Mouse (Mus musculus) MEL (cell line): ENCODE data around the gene Pgd. TPM values are rescaled to one million over a fixed set of nuclear protein-coding genes. Genes with fewer than 3 reads are reported as not detected.

Source experiments
- DNase-seq: peaks from one replicate; pipeline ENCODE4 v3.0.0; 2011; ENCODE audit warnings: low read depth, low spot score
- H3K27ac ChIP-seq: 2 replicates; pipeline ENCODE4 v1.5.1; 2012; ENCODE audit warnings: low read depth, mild to moderate bottlenecking, control low read depth, low read length, moderate library complexity; ENCODE audit not compliant: control insufficient read depth
- H3K27me3 ChIP-seq, 2 experiments: fragments of 150-350 bp in 1 of 2; sonication (generic) in 1 of 2; 2 replicates each; pipeline ENCODE4 v1.6.1; 2012; ENCODE audit warnings: low read length in 2 of 2, mild to moderate bottlenecking in 2 of 2, improper control_type of control experiment in 1 of 2, moderate library complexity in 1 of 2; ENCODE audit not compliant: insufficient read depth in 2 of 2, control insufficient read depth in 1 of 2
- H3K36me3 ChIP-seq, 2 experiments: 2 replicates each; pipeline ENCODE4 v1.6.1; 2012 to 2014; ENCODE audit warnings: low read length in 2 of 2, improper control_type of control experiment in 1 of 2, inconsistent platforms in 1 of 2, mild to moderate bottlenecking in 1 of 2; ENCODE audit not compliant: insufficient read depth in 2 of 2, control insufficient read depth in 1 of 2
- H3K4me1 ChIP-seq, 2 experiments: fragments of 150-350 bp in 1 of 2; sonication (generic) in 1 of 2; 2 replicates each; pipeline ENCODE4 v1.6.1; 2012; ENCODE audit warnings: low read length in 2 of 2, improper control_type of control experiment in 1 of 2, mild to moderate bottlenecking in 1 of 2; ENCODE audit not compliant: insufficient read depth in 2 of 2, control insufficient read depth in 1 of 2
- H3K4me3 ChIP-seq, 2 experiments: fragments of 150-350 bp in 1 of 2; sonication (generic) in 1 of 2; 2 replicates each; pipeline ENCODE4 v1.5.1; 2012; ENCODE audit warnings: low read depth in 2 of 2, low read length in 2 of 2, mild to moderate bottlenecking in 2 of 2, moderate library complexity in 2 of 2, control low read depth in 1 of 2, improper control_type of control experiment in 1 of 2; ENCODE audit not compliant: control insufficient read depth in 1 of 2, insufficient read depth in 1 of 2
- H3K79me2 ChIP-seq: 2 replicates; pipeline ENCODE4 v1.6.1; 2012; ENCODE audit warnings: mild to moderate bottlenecking, low read length, moderate library complexity; ENCODE audit not compliant: control insufficient read depth, poor library complexity, insufficient read depth
- H3K9ac ChIP-seq: 2 replicates; pipeline ENCODE4 v1.6.1; 2012; ENCODE audit warnings: low read depth, mild to moderate bottlenecking, control low read depth, low read length, moderate library complexity; ENCODE audit not compliant: control insufficient read depth, poor library complexity, severe bottlenecking
- H3K9me3 ChIP-seq: fragments of 150-350 bp; sonication (generic); replicated peaks from 2 replicates; pipeline ENCODE4 v1.6.1; 2012; ENCODE audit warnings: mild to moderate bottlenecking, low read length, improper control_type of control experiment, moderate library complexity; ENCODE audit not compliant: insufficient read depth
- CHD1 ChIP-seq: IDR thresholded peaks from 2 replicates; pipeline ENCODE4 v1.6.1; 2012; ENCODE audit warnings: low read depth, mild to moderate bottlenecking, inconsistent platforms, low read length, improper control_type of control experiment
- CTCF ChIP-seq, 3 experiments: IDR thresholded peaks in 2 of 3; conservative IDR thresholded peaks in 1 of 3; 2 replicates each; pipeline ENCODE4 v1.5.1; 2011 to 2012; ENCODE audit warnings: low read length in 3 of 3, low read depth in 2 of 3, mild to moderate bottlenecking in 2 of 3, improper control_type of control experiment in 1 of 3, inconsistent platforms in 1 of 3, mixed read lengths in 1 of 3, moderate library complexity in 1 of 3; ENCODE audit not compliant: control insufficient read depth in 1 of 3, insufficient read depth in 1 of 3, poor library complexity in 1 of 3, severe bottlenecking in 1 of 3
- ETS1 ChIP-seq: IDR thresholded peaks from 2 replicates; pipeline ENCODE4 v1.6.1; 2012; ENCODE audit warnings: low read depth, mild to moderate bottlenecking, inconsistent platforms, low read length, improper control_type of control experiment, moderate library complexity
- GABPA ChIP-seq: IDR thresholded peaks from 2 replicates; pipeline ENCODE4 v1.6.1; 2012; ENCODE audit warnings: low read depth, mild to moderate bottlenecking, inconsistent platforms, low read length, improper control_type of control experiment, moderate library complexity
- GATA1 ChIP-seq: IDR thresholded peaks from 2 replicates; pipeline ENCODE4 v1.6.1; 2011; ENCODE audit warnings: low read depth, low read length, improper control_type of control experiment
- HCFC1 ChIP-seq: IDR thresholded peaks from 2 replicates; pipeline ENCODE4 v1.6.1; 2012; ENCODE audit warnings: low read depth, mild to moderate bottlenecking, inconsistent platforms, low read length, improper control_type of control experiment, moderate library complexity
- JUND ChIP-seq: IDR thresholded peaks from 2 replicates; pipeline ENCODE4 v1.6.1; 2011; ENCODE audit warnings: low read depth, mild to moderate bottlenecking, improper control_type of control experiment, low read length
- MAZ ChIP-seq: IDR thresholded peaks from 2 replicates; pipeline ENCODE4 v1.6.1; 2012; ENCODE audit warnings: low read depth, mild to moderate bottlenecking, inconsistent platforms, low read length, improper control_type of control experiment
- MEF2A ChIP-seq: IDR thresholded peaks from 2 replicates; pipeline ENCODE4 v1.6.1; 2014; ENCODE audit warnings: low read depth, mild to moderate bottlenecking, inconsistent platforms, low read length, improper control_type of control experiment; ENCODE audit not compliant: poor library complexity, insufficient replicate concordance, severe bottlenecking; ENCODE audit errors: extremely low read depth
- MXI1 ChIP-seq: IDR thresholded peaks from 2 replicates; pipeline ENCODE4 v1.6.1; 2011; ENCODE audit warnings: mild to moderate bottlenecking, low read depth, low read length, improper control_type of control experiment
- NRF1 ChIP-seq: IDR thresholded peaks from 2 replicates; pipeline ENCODE4 v1.6.1; 2014; ENCODE audit warnings: low read depth, mild to moderate bottlenecking, inconsistent platforms, low read length, improper control_type of control experiment, moderate library complexity; ENCODE audit not compliant: poor library complexity, insufficient read depth, severe bottlenecking
- POLR2A ChIP-seq, 2 experiments: IDR thresholded peaks; 2 replicates each; pipeline ENCODE4 v1.6.1; 2011 to 2012; ENCODE audit warnings: low read length in 2 of 2, mild to moderate bottlenecking in 2 of 2, control low read depth in 1 of 2, improper control_type of control experiment in 1 of 2, low read depth in 1 of 2, moderate library complexity in 1 of 2; ENCODE audit not compliant: control insufficient read depth in 1 of 2, insufficient read depth in 1 of 2, poor library complexity in 1 of 2
- POLR2AphosphoS5 ChIP-seq: IDR thresholded peaks from 2 replicates; pipeline ENCODE4 v1.6.1; 2012; ENCODE audit warnings: low read depth, borderline replicate concordance, mild to moderate bottlenecking, inconsistent platforms, low read length, moderate library complexity, mixed read lengths
- RAD21 ChIP-seq: IDR thresholded peaks from 2 replicates; pipeline ENCODE4 v1.6.1; 2011; ENCODE audit warnings: mild to moderate bottlenecking, low read depth, low read length, improper control_type of control experiment
- TAL1 ChIP-seq: IDR thresholded peaks from 2 replicates; pipeline ENCODE4 v1.6.1; 2012; ENCODE audit warnings: mild to moderate bottlenecking, inconsistent platforms, low read length, moderate library complexity, mixed read lengths
- TBP ChIP-seq: IDR thresholded peaks from 2 replicates; pipeline ENCODE4 v1.8.0; 2011; ENCODE audit warnings: low read depth, low read length, improper control_type of control experiment
- UBTF ChIP-seq: IDR thresholded peaks from 2 replicates; pipeline ENCODE4 v1.6.1; 2012; ENCODE audit warnings: low read depth, mild to moderate bottlenecking, inconsistent platforms, low read length, improper control_type of control experiment, moderate library complexity, borderline replicate concordance; ENCODE audit not compliant: insufficient read depth
- ZMIZ1 ChIP-seq: IDR thresholded peaks from 2 replicates; pipeline ENCODE4 v1.6.1; 2012; ENCODE audit warnings: low read depth, mild to moderate bottlenecking, inconsistent platforms, low read length, improper control_type of control experiment, moderate library complexity
- ZNF384 ChIP-seq: IDR thresholded peaks from 2 replicates; pipeline ENCODE4 v1.6.1; 2012; ENCODE audit warnings: low read depth, mild to moderate bottlenecking, inconsistent platforms, low read length, improper control_type of control experiment
- polyA plus RNA-seq, 2 experiments: library from polyadenylated mRNA; stranded (reverse) in 1 of 2; unstranded in 1 of 2; fragments of >175 nt in 1 of 2; fragments of >200 nt in 1 of 2; gene quantifications; 2 replicates each; pipeline versions ENCODE4 v1.2.1 to v1.2.4; 2012; ENCODE audit warnings: low replicate concordance in 2 of 2, low read depth in 1 of 2; ENCODE audit not compliant: insufficient read length in 2 of 2, insufficient read depth in 1 of 2, missing spikeins in 1 of 2
- total RNA-seq: library from RNA; depleted of rRNA; stranded (reverse); fragments of 300-350 nt; gene quantifications from 2 replicates; pipeline ENCODE4 v1.2.3, GENCODE M21; 2012

Pgd gene
- total and polyA plus RNA-seq, 3 experiments, result 116 to 219 TPM; not detected in 1

- no peak for TF ChIP-seq UBTF
These were observed 7.4 kb downstream of the Pgd start (continued) for GRCm38 (mm10) chr4:149159203-149159602.

DNA sequence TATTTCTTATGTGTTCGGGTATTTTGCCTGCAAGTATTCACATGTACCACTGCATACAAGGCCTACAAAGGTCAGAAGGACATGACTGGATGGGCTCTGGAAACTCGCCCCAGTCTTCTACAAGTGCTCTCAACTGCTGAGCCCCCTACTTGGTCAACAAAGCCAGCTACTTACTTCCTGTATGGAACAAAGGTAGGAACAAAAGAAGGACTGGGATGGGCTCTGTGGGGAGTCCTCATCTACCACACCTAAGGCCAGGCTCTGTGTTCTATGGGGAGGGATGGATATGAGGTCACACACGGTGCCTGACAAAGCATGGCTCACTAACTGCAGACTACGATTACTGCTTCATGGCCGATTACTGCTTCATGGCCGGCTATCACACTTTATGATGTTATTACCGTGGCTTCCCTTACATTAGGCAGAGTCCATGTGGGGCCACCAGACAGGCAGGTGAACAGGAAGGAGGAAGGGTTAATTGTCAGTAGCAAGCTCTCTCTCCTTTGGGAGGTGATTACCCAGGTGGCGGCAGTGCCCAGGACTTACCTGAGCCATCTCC, 9.1 kb downstream of the Pgd start:
- TF ChIP-seq ZMIZ1 (no peak), CHD1 (no peak), MXI1 (no peak), ZNF384 (no peak), POLR2A (IDR thresholded peaks at IDR 0.05; ENCODE audit: control insufficient read depth in 1 of 2, insufficient read depth in 1 of 2, low read depth in 1 of 2, low read length in 2 of 2, poor library complexity in 1 of 2) (no peak), ETS1 (no peak), POLR2AphosphoS5 (no peak), HCFC1 (no peak), MEF2A (no peak), GABPA (no peak), MAZ (no peak), JUND (no peak), TAL1 (no peak), TBP (no peak), RAD21 (no peak), CTCF (IDR thresholded peaks at IDR 0.05 in 2 of 3, conservative IDR thresholded peaks at IDR 0.05 in 1 of 3; ENCODE audit: control insufficient read depth in 1 of 3, insufficient read depth in 1 of 3, low read depth in 2 of 3, low read length in 3 of 3, poor library complexity in 1 of 3, severe bottlenecking in 1 of 3) (no peak), GATA1 (no peak), NRF1 (no peak)
- no peak for DNase-seq
- Histone ChIP-seq H3K27me3 (no peaks in the 10 kb centered on the region), H3K27ac (no peak overlapping the region), H3K4me1 (peaks cover 12 to 25% of the 10 kb centered on the region in 2 experiments), H3K36me3 (peaks cover 20 to 27% of the 10 kb centered on the region in 2 experiments), H3K9ac (no peak overlapping the region), H3K4me3 (no peak overlapping the region), H3K9me3 (no peaks in the 10 kb centered on the region), H3K79me2 (no peaks in the 10 kb centered on the region; the same call in 1 of the 2 replicates)
